In the genomic region with DNA sequence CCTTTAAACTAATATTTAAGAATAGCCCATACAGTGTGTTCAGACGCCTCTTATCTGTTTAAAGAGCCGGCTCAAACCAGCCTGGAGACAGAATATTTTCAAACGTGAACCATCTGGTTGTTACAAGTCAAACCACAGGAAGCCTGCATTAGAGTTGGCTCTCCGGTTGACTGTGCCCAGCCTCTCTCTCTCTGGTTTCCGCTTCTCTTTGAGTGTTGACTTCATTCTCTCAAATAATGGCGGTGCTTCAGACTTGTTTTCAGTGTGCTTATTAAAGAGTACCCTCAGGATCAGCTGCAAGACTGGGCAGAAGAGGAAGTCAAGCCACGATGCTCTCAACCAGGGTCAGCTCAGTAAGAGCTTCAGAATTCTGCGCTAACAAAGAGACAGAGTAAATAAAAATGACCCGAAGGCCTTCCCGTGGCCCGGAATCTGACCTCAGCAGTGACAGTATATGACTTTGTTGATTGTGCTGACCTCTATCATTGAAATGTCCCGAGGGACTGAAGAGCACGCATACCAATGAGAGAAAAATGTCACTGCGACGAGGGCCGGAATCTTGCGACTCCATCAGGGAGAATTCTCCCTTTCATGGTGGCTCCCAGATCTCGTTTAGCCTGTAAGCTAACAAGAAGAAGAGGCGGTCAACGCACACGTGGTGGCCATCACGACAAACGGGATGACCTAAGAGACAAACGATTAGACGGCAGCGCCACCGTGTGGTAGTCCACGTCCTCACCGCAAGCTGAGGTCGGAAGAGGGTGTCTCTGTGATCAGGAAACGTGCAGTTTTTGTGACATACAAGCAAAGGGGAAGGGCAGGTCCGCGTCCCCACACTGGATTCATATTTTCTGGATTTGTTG, we compare ENCODE assay signal across 8 mouse cellular contexts. TPM values are rescaled to one million over a fixed set of nuclear protein-coding genes. Genes with fewer than 3 reads are reported as not detected.
DNase-seq lines count a peak whose midpoint lies in the region; ATAC-seq lines count a peak whose summit lies in the region.

No protein-coding gene starts in this region.

- no peaks in the 10 kb centered on the region for H3K36me3 ChIP-seq in hindbrain, embryonic 12.5 days

- H3K4me2 ChIP-seq in hindbrain, embryonic 12.5 days (replicated peaks): peak overlapping the region; percentile 52

- peaks cover 17% of the 10 kb centered on the region for H3K4me1 ChIP-seq in hindbrain, embryonic 12.5 days

- peak overlapping the region; percentile 22; the same call in 1 of the 2 replicates for H3K4me3 ChIP-seq in hindbrain, embryonic 12.5 days

- no peaks in the 10 kb centered on the region for H3K9me3 ChIP-seq in hindbrain, embryonic 12.5 days (replicated peaks)

- H3K9ac ChIP-seq in hindbrain, embryonic 12.5 days: 0 out of 2 replicates have a peak overlapping the region, but pooled peaks have one; percentile 33

- ATAC-seq in hindbrain, embryonic 12.5 days (ENCODE audit: low FRiP score): peak; percentile 85

- WGBS in hindbrain, embryonic 12.5 days: 22% methylated on average over 33 of the region's 33 CpGs

- DNase-seq in Muller cell, postnatal 12 days (ENCODE audit: inconsistent ontology term): peak; percentile 90
- DNase-seq in cerebellum, postnatal 10 days: peak; percentile 97 to 99
- DNase-seq in frontal cortex, postnatal 10 days (ENCODE audit: low spot score in 2 of 2): peak; percentile 65 to 85
- peak; percentile 93 for DNase-seq in layer of hippocampus, postnatal 10 days (ENCODE audit: low spot score in 2 of 2)
- peak; percentile 95 for DNase-seq in lung, postnatal 10 days
- peak; percentile 79 for DNase-seq in ovary, postnatal 14 days (ENCODE audit: low spot score)
- peak; percentile 81 to 94 for DNase-seq in thymus, postnatal 10 days (ENCODE audit: low spot score in 2 of 2)

- no peak overlapping the region for H3K27ac ChIP-seq in hindbrain, embryonic 12.5 days

- H3K27me3 ChIP-seq in hindbrain, embryonic 12.5 days: peaks cover 15% of the 10 kb centered on the region

RNA-seq across cellular contexts. Expression of gene Cpsf6, which starts 55.3 kb away (rescaled TPM):
- 231 and 248 TPM in 2 replicates for polyA plus RNA-seq in hindbrain, embryonic 12.5 days (2016; fragmentation: Nextera tagmentation; extraction: Ambion mirVana)
- total RNA-seq in layer of hippocampus, postnatal 10 days (2021): 100 to 1,000 TPM; 116 to 122 TPM
